ENCODE assay signal across 26 mouse cellular contexts in the genomic region with DNA sequence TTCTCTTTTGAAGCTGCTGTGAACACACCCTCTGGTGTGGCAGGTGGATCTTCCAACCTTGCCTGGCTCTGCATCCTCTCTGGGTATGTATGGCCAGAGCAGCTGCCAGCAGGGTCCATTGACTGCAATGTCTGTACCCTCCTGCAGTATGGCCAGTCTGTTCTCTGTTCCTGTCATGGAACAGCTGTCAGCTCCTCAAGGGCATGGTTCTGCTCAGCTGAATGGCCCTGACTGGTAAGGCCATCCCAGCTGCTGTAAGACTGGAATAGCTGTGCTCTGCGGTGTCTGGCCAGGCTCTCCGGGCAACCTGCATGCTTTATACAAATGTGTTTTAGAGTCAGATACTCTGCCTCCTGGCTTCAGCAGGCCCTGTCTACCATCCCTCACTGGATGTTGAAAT. TPM values are rescaled to one million over a fixed set of nuclear protein-coding genes. Genes with fewer than 3 reads are reported as not detected.
A peak's percentile ranks its signal among the peaks of the same experiment; 100 is the strongest.
DNase-seq lines count a peak whose midpoint lies in the region; ATAC-seq lines count a peak whose summit lies in the region.
"Had no signal": no experiment of that assay in that cellular context is flagged by ENCODE, and none has a peak within 500 bp of the region (broad histone marks: within the 10 kb centered on the region; RNA-seq: fewer than 3 reads in every experiment).

No protein-coding gene starts in this region.

- no peaks in the 10 kb centered on the region for H3K27me3 ChIP-seq in limb, embryonic 13.5 days
- H3K27me3 ChIP-seq in limb, embryonic 10.5 days (ENCODE audit: low read depth, poor library complexity, severe bottlenecking), result no peaks in the 10 kb centered on the region
- H3K27me3 ChIP-seq: embryonic facial prominence, embryonic 13.5 days; forebrain, embryonic 13.5 days; forebrain, embryonic 15.5 days; Patski had no signal

- H3K4me3 ChIP-seq in limb, embryonic 13.5 days, result no peak overlapping the region
- H3K4me3 ChIP-seq in limb, embryonic 10.5 days, result no peak overlapping the region
- H3K4me3 ChIP-seq: embryonic facial prominence, embryonic 13.5 days; forebrain, embryonic 13.5 days; forebrain, embryonic 15.5 days had no signal

- 84% methylated on average over 2 of the region's 2 CpGs for WGBS in limb, embryonic 13.5 days
- WGBS in limb, embryonic 10.5 days, result 91% methylated on average over 2 of the region's 2 CpGs

- no peaks in the 10 kb centered on the region for H3K4me1 ChIP-seq in limb, embryonic 13.5 days
- no peaks in the 10 kb centered on the region for H3K4me1 ChIP-seq in limb, embryonic 10.5 days
- H3K4me1 ChIP-seq: embryonic facial prominence, embryonic 13.5 days; forebrain, embryonic 13.5 days; forebrain, embryonic 15.5 days had no signal

- peak; percentile 48; the same call in 1 of the 2 replicates for ATAC-seq in limb, embryonic 13.5 days (ENCODE audit: low FRiP score, low read depth)
- ATAC-seq: activated CD4-positive, CD25-positive, alpha-beta regulatory T cell, adult 4 months; CD4-positive, CD25-positive, alpha-beta regulatory T cell, adult 4 months; forebrain, embryonic 13.5 days; forebrain, embryonic 15.5 days; forebrain, postnatal 0 days; Patski had no signal

- no peaks in the 10 kb centered on the region for H3K36me3 ChIP-seq in limb, embryonic 13.5 days
- no peaks in the 10 kb centered on the region for H3K36me3 ChIP-seq in limb, embryonic 10.5 days
- H3K36me3 ChIP-seq: embryonic facial prominence, embryonic 13.5 days; forebrain, embryonic 15.5 days; G1E had no signal

- 0 out of 2 replicates have a peak overlapping the region, but pooled peaks have one; percentile 13 for H3K9ac ChIP-seq in limb, embryonic 13.5 days
- H3K9ac ChIP-seq: embryonic facial prominence, embryonic 13.5 days; forebrain, embryonic 13.5 days; forebrain, embryonic 15.5 days; forebrain, postnatal 0 days had no signal

- H3K9me3 ChIP-seq in limb, embryonic 13.5 days, result no peaks in the 10 kb centered on the region
- no peaks in the 10 kb centered on the region for H3K9me3 ChIP-seq in limb, embryonic 10.5 days (replicated peaks)
- H3K9me3 ChIP-seq: embryonic facial prominence, embryonic 13.5 days; forebrain, embryonic 13.5 days; forebrain, embryonic 15.5 days; G1E had no signal

- DNase-seq in adrenal gland, adult 2 months, result peak; percentile 20
- DNase-seq in adrenal gland, postnatal 4 days (ENCODE audit: low spot score in 2 of 2), result no peak
- peak; percentile 48 for DNase-seq in adrenal gland, postnatal 14 days
- no peak for DNase-seq in adrenal gland, adult 8-10 months
- DNase-seq in limb, embryonic 10.5 days (ENCODE audit: low spot score), result no peak
- DNase-seq in lung, postnatal 10 days, result no peak
- DNase-seq: B cell, adult 2 months; cerebellum, adult 11-12 months; cerebellum, adult 2 months; cerebellum, adult 9-10 months; cerebellum, postnatal 10 days; cerebellum, postnatal 25 days; forebrain, postnatal 0 days had no signal

- H3K4me2 ChIP-seq in limb, embryonic 13.5 days (replicated peaks), result no peak overlapping the region
- H3K4me2 ChIP-seq: embryonic facial prominence, embryonic 13.5 days; forebrain, embryonic 13.5 days; forebrain, embryonic 15.5 days had no signal

- no peak overlapping the region for H3K27ac ChIP-seq in limb, embryonic 13.5 days
- H3K27ac ChIP-seq in limb, embryonic 10.5 days, result no peak overlapping the region
- H3K27ac ChIP-seq: embryonic facial prominence, embryonic 13.5 days; forebrain, embryonic 13.5 days; forebrain, embryonic 15.5 days had no signal

RNA-seq across cellular contexts. Expression of a gene that starts 5.6 kb away (rescaled TPM):
- total RNA-seq in adrenal gland, adult 2 months (2021), result not detected
- not detected in 2 replicates for polyA plus RNA-seq in adrenal gland, adult 2 months (2012; rRNA removed)
- under 1 TPM; 0.45 to 0.48 TPM for total RNA-seq in adrenal gland, postnatal 4 days (2021)
- total RNA-seq in adrenal gland, postnatal 14 days (2021), result 0.37 TPM in 1 of 2 replicates, not detected in the other
- under 1 TPM in 3 of 4 experiments, not detected in 1; 0.40 to 0.67 (median 0.42) TPM for total RNA-seq in adrenal gland, adult 8-10 months (2022)
- not detected in 2 replicates for polyA plus RNA-seq in limb, embryonic 13.5 days (2015; fragmentation: Nextera tagmentation; extraction: Ambion mirVana)
- not detected in 2 replicates for polyA plus RNA-seq in limb, embryonic 10.5 days (2016; fragmentation: Nextera tagmentation; extraction: Ambion mirVana)
- total RNA-seq: adrenal gland, adult 18-20 months; CH12.LX; forebrain, postnatal 0 days; G1E had no signal
- polyA plus RNA-seq: activated CD4-positive, CD25-positive, alpha-beta regulatory T cell, adult 4 months; CD4-positive, CD25-positive, alpha-beta regulatory T cell, adult 4 months; cerebellum, adult 2 months; cortical plate, adult 2 months; embryonic facial prominence, embryonic 11.5 days; forebrain, embryonic 11.5 days; forebrain, embryonic 13.5 days; forebrain, embryonic 15.5 days; forebrain, postnatal 0 days; Patski had no signal

RNA-seq across cellular contexts. Expression of a gene that starts 7.4 kb away (rescaled TPM):
- under 1 TPM in 1 of 2 experiments, not detected in 1; 0.12 TPM for total RNA-seq in adrenal gland, adult 2 months (2021)
- 0.03 and 0.07 TPM in 2 replicates for polyA plus RNA-seq in adrenal gland, adult 2 months (2012; rRNA removed)
- total RNA-seq in adrenal gland, postnatal 4 days (2021), result under 1 TPM; 0.20 to 0.25 TPM
- 0.15 TPM in 1 of 2 replicates, not detected in the other for total RNA-seq in adrenal gland, postnatal 14 days (2021)
- under 1 TPM in 3 of 4 experiments, not detected in 1; 0.09 to 0.34 (median 0.19) TPM for total RNA-seq in adrenal gland, adult 8-10 months (2022)
- polyA plus RNA-seq in limb, embryonic 13.5 days (2015; fragmentation: Nextera tagmentation; extraction: Ambion mirVana), result not detected in 2 replicates
- not detected in 2 replicates for polyA plus RNA-seq in limb, embryonic 10.5 days (2016; fragmentation: Nextera tagmentation; extraction: Ambion mirVana)
- polyA plus RNA-seq: activated CD4-positive, CD25-positive, alpha-beta regulatory T cell, adult 4 months; CD4-positive, CD25-positive, alpha-beta regulatory T cell, adult 4 months; cortical plate, adult 2 months; embryonic facial prominence, embryonic 11.5 days; embryonic facial prominence, embryonic 13.5 days; forebrain, embryonic 13.5 days; forebrain, embryonic 15.5 days; forebrain, postnatal 0 days; G1E had no signal

RNA-seq across cellular contexts. Expression of a gene that starts 14.6 kb away (rescaled TPM):
- total RNA-seq in adrenal gland, adult 2 months (2021), result 10 to 100 TPM; 16.7 to 24.4 TPM
- polyA plus RNA-seq in adrenal gland, adult 2 months (2012; rRNA removed), result 24.0 and 25.7 TPM in 2 replicates
- total RNA-seq in adrenal gland, postnatal 4 days (2021), result 10 to 100 TPM; 17.7 to 18.3 TPM
- 20.2 and 21.2 TPM in 2 replicates for total RNA-seq in adrenal gland, postnatal 14 days (2021)
- total RNA-seq in adrenal gland, adult 8-10 months (2022), result 10 to 100 TPM; 18.4 to 21.7 (median 20.9) TPM
- polyA plus RNA-seq in limb, embryonic 13.5 days (2015; fragmentation: Nextera tagmentation; extraction: Ambion mirVana), result 34.2 and 34.5 TPM in 2 replicates
- 36.0 and 38.5 TPM in 2 replicates for polyA plus RNA-seq in limb, embryonic 10.5 days (2016; fragmentation: Nextera tagmentation; extraction: Ambion mirVana)

RNA-seq across cellular contexts. Expression of a gene that starts 18.5 kb away (rescaled TPM):
- 10 to 100 TPM; 14.0 to 18.1 TPM for total RNA-seq in adrenal gland, adult 2 months (2021)
- polyA plus RNA-seq in adrenal gland, adult 2 months (2012; rRNA removed), result 23.7 and 30.3 TPM in 2 replicates
- 10 to 100 TPM; 20.8 to 21.6 TPM for total RNA-seq in adrenal gland, postnatal 4 days (2021)
- total RNA-seq in adrenal gland, postnatal 14 days (2021), result 15.9 and 17.8 TPM in 2 replicates
- total RNA-seq in adrenal gland, adult 8-10 months (2022), result 10 to 100 TPM; 18.4 to 36.4 (median 26.2) TPM
- 9.7 and 11.4 TPM in 2 replicates for polyA plus RNA-seq in limb, embryonic 13.5 days (2015; fragmentation: Nextera tagmentation; extraction: Ambion mirVana)
- 9.1 and 10.0 TPM in 2 replicates for polyA plus RNA-seq in limb, embryonic 10.5 days (2016; fragmentation: Nextera tagmentation; extraction: Ambion mirVana)

RNA-seq across cellular contexts. Expression of a gene that starts 36.5 kb away (rescaled TPM):
- total RNA-seq in adrenal gland, adult 2 months (2021), result 10 to 100 TPM; 38.3 to 48.6 TPM
- 33.9 and 37.4 TPM in 2 replicates for polyA plus RNA-seq in adrenal gland, adult 2 months (2012; rRNA removed)
- total RNA-seq in adrenal gland, postnatal 4 days (2021), result 10 to 100 TPM; 34.6 to 38.6 TPM
- total RNA-seq in adrenal gland, postnatal 14 days (2021), result 33.3 and 35.2 TPM in 2 replicates
- total RNA-seq in adrenal gland, adult 8-10 months (2022), result 10 to 100 TPM; 47.4 to 77.7 (median 67.8) TPM
- polyA plus RNA-seq in limb, embryonic 13.5 days (2015; fragmentation: Nextera tagmentation; extraction: Ambion mirVana), result 26.5 and 27.2 TPM in 2 replicates
- polyA plus RNA-seq in limb, embryonic 10.5 days (2016; fragmentation: Nextera tagmentation; extraction: Ambion mirVana), result 21.3 and 26.5 TPM in 2 replicates

Comparison
In these comparisons a context has a peak if more than half of its experiments do, and no peak if none do; other contexts are left out.
1. DNase-seq: peak in adrenal gland, adult 2 months (single experiment) and adrenal gland, postnatal 14 days (single experiment); none in adrenal gland, postnatal 4 days (0 of 2), adrenal gland, adult 8-10 months (single experiment), limb, embryonic 10.5 days (single experiment) and lung, postnatal 10 days (single experiment).